Mouse (Mus musculus) heart, postnatal 0 days (tissue): ENCODE data around the gene Mgat1.

Experiments used
- CTCF ChIP-seq: IDR thresholded peaks from 2 replicates; pipeline ENCODE4 v1.5.1; 2016; ENCODE audit warnings: antibody characterized with exemption, control low read depth, low read depth
- EP300 ChIP-seq: IDR thresholded peaks from 2 replicates; pipeline ENCODE4 v1.6.1; 2016; ENCODE audit warnings: antibody characterized with exemption, low read depth

GRCm38 (mm10) chr11:49260598-49261312 lies 16.8 kb downstream of the Mgat1 start:
- TF ChIP-seq CTCF (no peak), EP300 (no peak)
